Mouse (Mus musculus) monocyte, adult 2 months (primary cell): ENCODE measurements around the gene A530032D15Rik.
"Not testable (repeated sequence)": the region's sequence is repeated elsewhere in the genome, so short reads cannot be mapped to it uniquely, and the experiment has no call there.

ENCODE experiments used
- DNase-seq, 2 experiments: peaks; one replicate each; pipeline ENCODE4 v3.0.0; 2022; ENCODE audit warnings: low spot score in 2 of 2, low read depth in 1 of 2

Gene A530032D15Rik

GRCm38 (mm10) chr1:85071690-85072089, 38.0 kb downstream of the A530032D15Rik start:
- DNase-seq: not testable (repeated sequence)

GRCm38 (mm10) chr1:85035801-85036200, 73.9 kb downstream of the A530032D15Rik start:
- DNase-seq: not testable (repeated sequence)

DNA sequence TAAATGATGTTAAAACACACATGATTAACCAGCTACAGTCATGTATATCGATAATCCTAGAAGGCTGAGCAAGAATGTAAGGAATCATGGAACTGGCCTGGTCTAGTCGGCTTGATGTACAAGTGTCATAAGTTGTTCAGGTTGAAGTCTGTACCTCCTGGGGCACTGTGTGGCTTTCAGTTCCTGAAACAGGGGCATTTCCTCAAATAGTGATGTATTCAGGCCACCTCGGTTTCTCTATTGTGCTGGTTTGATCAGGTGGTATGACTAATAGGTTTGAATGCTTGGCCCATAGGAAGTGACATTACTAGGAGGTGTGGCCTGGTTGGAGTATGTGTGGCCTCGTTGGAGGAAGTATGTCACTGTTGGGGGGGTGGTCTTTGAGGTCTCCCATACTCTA, 75.3 kb downstream of the A530032D15Rik start:
- not testable (repeated sequence) for DNase-seq

DNA sequence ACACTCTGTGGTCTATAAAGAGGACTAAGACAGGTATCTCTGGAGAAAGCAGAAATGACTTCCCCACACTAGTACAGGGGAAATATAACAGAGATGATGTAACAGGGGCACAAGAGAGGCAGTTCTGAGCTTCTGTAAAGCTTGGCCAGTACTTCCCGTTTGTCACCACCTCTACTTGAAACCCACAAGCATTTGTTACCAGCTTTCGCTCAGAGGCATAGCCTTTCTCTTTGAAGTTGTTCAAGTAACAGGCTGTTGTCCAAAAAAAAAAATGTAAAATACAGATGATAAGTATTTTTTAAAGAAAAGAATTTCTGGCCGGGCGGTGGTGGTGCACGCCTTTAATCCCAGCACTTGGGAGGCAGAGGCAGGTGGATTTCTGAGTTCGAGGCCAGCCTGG, 76.0 kb downstream of the A530032D15Rik start:
- DNase-seq: not testable (repeated sequence)
